Mouse (Mus musculus): Measurements from ENCODE around the gene Tamm41. TPM values are rescaled to one million over a fixed set of nuclear protein-coding genes. Genes with fewer than 3 reads are reported as not detected.
A peak's percentile ranks its signal among the peaks of the same experiment; 100 is the strongest.

Gene Tamm41
- polyA plus RNA-seq (2015; fragmentation: Nextera tagmentation; extraction: Ambion mirVana): 29.7 and 35.2 TPM in 2 replicates

DNA sequence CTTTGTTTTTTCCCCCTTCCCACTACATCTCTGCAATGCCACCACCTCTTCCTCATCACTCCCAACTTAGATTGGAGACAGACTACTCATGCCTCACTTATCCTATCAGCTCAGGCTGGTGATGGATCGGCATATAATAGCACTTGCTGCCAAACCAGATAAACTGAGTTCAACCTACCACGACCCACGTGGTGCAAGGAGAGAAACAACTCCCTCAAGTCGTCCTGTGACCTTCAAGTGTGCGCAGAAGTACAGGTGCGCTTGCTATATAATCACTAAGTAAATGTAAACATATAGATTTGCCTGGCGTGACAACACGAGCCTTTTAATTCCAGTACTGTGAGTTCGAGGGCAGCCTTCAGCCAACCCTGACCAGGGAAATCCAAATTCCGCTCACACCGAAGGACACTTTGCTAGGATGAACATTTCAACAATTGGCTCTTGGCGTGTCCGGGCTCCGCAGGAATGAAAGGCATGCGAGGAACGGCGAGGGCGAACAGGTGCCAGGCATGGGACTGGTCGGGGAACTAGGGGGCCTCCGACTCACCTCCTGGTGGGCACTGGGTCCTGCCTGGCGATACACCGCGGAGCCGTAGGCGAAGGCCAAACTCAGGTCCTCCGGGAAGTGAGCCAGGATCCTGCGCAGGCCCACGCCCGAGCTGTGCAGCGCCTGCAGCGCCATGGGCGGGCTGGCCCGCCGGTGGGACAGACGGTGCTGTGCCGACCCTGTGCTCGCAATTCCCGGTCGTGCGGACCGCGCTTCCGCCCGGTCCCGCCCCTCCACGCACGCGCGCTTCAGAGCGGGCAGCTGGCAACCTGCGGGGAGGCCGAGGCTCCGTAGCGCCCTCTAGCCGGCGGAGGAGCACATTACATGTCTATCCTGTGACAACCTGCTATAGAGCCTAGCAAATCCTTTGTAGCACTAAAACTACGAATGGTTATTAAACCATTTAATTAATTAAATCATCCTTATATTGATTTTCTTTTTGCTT, at the start of gene Tamm41:
Gene Tamm41 (minus strand): TSS at position 774 of the 992 bp plus-strand sequence.
- no peaks in the 10 kb centered on the region for H3K27me3 ChIP-seq
- H3K36me3 ChIP-seq: peaks cover 21% of the 10 kb centered on the region
- peaks cover 17% of the 10 kb centered on the region for H3K4me1 ChIP-seq (replicated peaks)
- H3K4me3 ChIP-seq: peak within 1 kb of the TSS; percentile 84
- peak within 1 kb of the TSS; percentile 86 for H3K4me2 ChIP-seq
- peak within 1 kb of the TSS; percentile 43; the same call in 1 of the 2 replicates for H3K27ac ChIP-seq
- no peaks in the 10 kb centered on the region for H3K9me3 ChIP-seq (replicated peaks)
- H3K9ac ChIP-seq: peak within 1 kb of the TSS; percentile 78
- WGBS: 1% methylated on average over 57 of the region's 57 CpGs
- ATAC-seq (replicated peaks; ENCODE audit: insufficient number of reproducible peaks, insufficient read depth, low FRiP score, low read depth): peak; percentile 88

DNA sequence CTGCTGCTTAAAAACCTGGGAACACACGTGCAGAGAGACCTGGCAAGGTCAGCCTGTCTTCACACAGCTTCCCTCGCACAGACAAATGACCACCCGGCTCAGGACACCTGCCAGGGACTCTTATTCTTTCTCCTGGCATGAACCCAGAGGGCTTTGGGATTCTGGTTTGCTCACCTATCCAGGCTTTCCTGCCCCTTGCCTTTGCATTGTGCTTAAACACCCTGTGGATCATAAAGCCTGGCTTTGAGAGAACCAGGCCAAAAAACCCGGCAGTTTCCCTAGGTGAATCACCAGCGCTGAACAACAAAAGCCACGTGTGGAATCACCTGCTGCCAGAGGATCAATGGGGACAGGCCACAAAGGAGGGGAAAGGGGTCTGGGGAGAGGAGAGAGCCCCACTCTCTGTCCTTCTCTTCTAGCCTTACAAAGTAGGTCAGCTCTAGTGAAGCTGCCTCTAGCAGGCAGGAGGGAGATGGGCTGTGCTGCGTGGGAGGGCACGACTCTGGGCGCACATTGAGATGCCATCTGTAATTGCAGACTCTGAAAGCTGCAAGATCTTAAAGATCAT, 47.7 kb upstream of the Tamm41 start:
- H3K4me2 ChIP-seq: no peak overlapping the region
- H3K27me3 ChIP-seq: no peaks in the 10 kb centered on the region
- no peaks in the 10 kb centered on the region for H3K9me3 ChIP-seq (replicated peaks)
- 51% methylated on average over 9 of the region's 9 CpGs for WGBS
- no peak overlapping the region for H3K9ac ChIP-seq
- H3K27ac ChIP-seq: no peak overlapping the region
- H3K4me1 ChIP-seq (replicated peaks): no peaks in the 10 kb centered on the region
- no peaks in the 10 kb centered on the region for H3K36me3 ChIP-seq
- no peak overlapping the region for H3K4me3 ChIP-seq
- no peak for ATAC-seq (replicated peaks; ENCODE audit: insufficient number of reproducible peaks, insufficient read depth, low FRiP score, low read depth)

- no peak overlapping the region for H3K4me3 ChIP-seq
- no peak overlapping the region for H3K4me2 ChIP-seq
- no peaks in the 10 kb centered on the region for H3K9me3 ChIP-seq (replicated peaks)
- no peak overlapping the region for H3K27ac ChIP-seq
- H3K4me1 ChIP-seq (replicated peaks): no peaks in the 10 kb centered on the region
- 47% methylated on average over 9 of the region's 9 CpGs for WGBS
- ATAC-seq (replicated peaks; ENCODE audit: insufficient number of reproducible peaks, insufficient read depth, low FRiP score, low read depth): no peak
- no peaks in the 10 kb centered on the region for H3K36me3 ChIP-seq
- no peaks in the 10 kb centered on the region for H3K27me3 ChIP-seq
- H3K9ac ChIP-seq: no peak overlapping the region
Observed at GRCm38 (mm10) chr6:115076781-115077575, 39.3 kb upstream of the Tamm41 start.

GRCm38 (mm10) chr6:115072024-115072423, 34.3 kb upstream of the Tamm41 start:
- ATAC-seq (replicated peaks; ENCODE audit: insufficient number of reproducible peaks, insufficient read depth, low FRiP score, low read depth): no peak
- Histone ChIP-seq H3K4me2 (no peak overlapping the region), H3K36me3 (no peaks in the 10 kb centered on the region), H3K4me1 (replicated peaks) (no peaks in the 10 kb centered on the region), H3K4me3 (no peak overlapping the region), H3K27me3 (no peaks in the 10 kb centered on the region), H3K9me3 (replicated peaks) (no peaks in the 10 kb centered on the region), H3K27ac (no peak overlapping the region), H3K9ac (no peak overlapping the region)
- WGBS: 67% methylated on average over 2 of the region's 2 CpGs

GRCm38 (mm10) chr6:115065411-115066241, 27.9 kb upstream of the Tamm41 start:
- H3K4me2 ChIP-seq: no peak overlapping the region
- no peak overlapping the region for H3K27ac ChIP-seq
- 38% methylated on average over 13 of the region's 13 CpGs for WGBS
- H3K9me3 ChIP-seq (replicated peaks): no peaks in the 10 kb centered on the region
- no peak overlapping the region for H3K4me3 ChIP-seq
- H3K9ac ChIP-seq: no peak overlapping the region
- ATAC-seq (replicated peaks; ENCODE audit: insufficient number of reproducible peaks, insufficient read depth, low FRiP score, low read depth): no peak
- H3K27me3 ChIP-seq: 0 out of 2 replicates have a peak, but pooled peaks cover 3% of the 10 kb centered on the region
- no peaks in the 10 kb centered on the region for H3K4me1 ChIP-seq (replicated peaks)
- no peaks in the 10 kb centered on the region for H3K36me3 ChIP-seq

DNA sequence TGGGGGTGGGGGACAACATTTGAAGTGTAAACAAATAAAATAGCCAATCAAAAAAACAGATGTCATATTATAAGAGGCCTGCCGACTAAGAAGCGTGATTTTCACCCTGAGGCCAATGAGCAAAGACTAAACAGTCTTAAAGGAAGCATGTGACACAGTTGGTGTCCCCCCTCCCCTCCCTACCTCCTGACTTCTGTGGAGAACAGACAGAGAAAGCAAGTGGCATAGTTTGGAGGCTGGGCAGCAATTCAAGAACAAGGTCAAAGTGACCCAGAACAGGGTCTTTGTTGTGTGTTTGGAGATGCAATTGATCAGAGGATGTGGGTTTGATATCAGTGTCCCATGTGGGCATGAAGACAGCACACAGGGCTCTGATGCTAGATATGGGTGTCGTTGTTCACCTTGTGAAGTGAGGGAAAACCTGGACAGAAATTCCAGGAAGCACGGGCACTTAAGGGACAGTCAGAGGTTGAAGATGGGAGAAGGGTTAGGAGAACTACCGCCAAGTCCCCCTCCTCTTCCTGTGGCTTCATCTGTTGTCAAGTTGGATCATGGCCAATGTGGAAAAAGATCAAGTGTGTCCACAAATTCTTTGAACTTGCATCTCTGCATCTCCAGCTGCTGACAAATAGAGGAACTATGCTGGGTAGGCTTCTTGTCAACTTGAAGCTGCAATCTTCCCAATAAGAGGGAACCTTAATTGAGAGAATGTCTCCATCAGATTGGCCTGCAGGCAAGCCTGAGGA, 25.1 kb upstream of the Tamm41 start:
- H3K4me1 ChIP-seq (replicated peaks): no peaks in the 10 kb centered on the region; the same call in 1 of the 2 replicates
- no peaks in the 10 kb centered on the region for H3K36me3 ChIP-seq
- no peak overlapping the region for H3K27ac ChIP-seq
- ATAC-seq (replicated peaks; ENCODE audit: insufficient number of reproducible peaks, insufficient read depth, low FRiP score, low read depth): no peak
- H3K4me3 ChIP-seq: no peak overlapping the region
- 0 out of 2 replicates have a peak, but pooled peaks cover 3% of the 10 kb centered on the region for H3K27me3 ChIP-seq
- H3K9ac ChIP-seq: no peak overlapping the region
- H3K9me3 ChIP-seq (replicated peaks): no peaks in the 10 kb centered on the region
- 67% methylated on average over 5 of the region's 5 CpGs for WGBS
- no peak overlapping the region for H3K4me2 ChIP-seq

- 33% methylated on average over 5 of the region's 5 CpGs for WGBS
- no peak overlapping the region for H3K4me2 ChIP-seq
- no peak overlapping the region for H3K27ac ChIP-seq
- no peak for ATAC-seq (replicated peaks; ENCODE audit: insufficient number of reproducible peaks, insufficient read depth, low FRiP score, low read depth)
- H3K9ac ChIP-seq: no peak overlapping the region
- H3K27me3 ChIP-seq: no peaks in the 10 kb centered on the region
- no peaks in the 10 kb centered on the region for H3K9me3 ChIP-seq (replicated peaks)
- H3K4me1 ChIP-seq (replicated peaks): no peaks in the 10 kb centered on the region; the same call in 1 of the 2 replicates
- H3K36me3 ChIP-seq: no peaks in the 10 kb centered on the region
- H3K4me3 ChIP-seq: no peak overlapping the region
Observed at GRCm38 (mm10) chr6:115059227-115059626, 21.6 kb upstream of the Tamm41 start.

GRCm38 (mm10) chr6:115056699-115057098, 19.0 kb upstream of the Tamm41 start:
- no peaks in the 10 kb centered on the region; the same call in 1 of the 2 replicates for H3K4me1 ChIP-seq (replicated peaks)
- H3K9me3 ChIP-seq (replicated peaks): no peaks in the 10 kb centered on the region
- WGBS: 19% methylated on average over 2 of the region's 2 CpGs
- no peak overlapping the region for H3K9ac ChIP-seq
- H3K36me3 ChIP-seq: no peaks in the 10 kb centered on the region
- H3K27ac ChIP-seq: no peak overlapping the region
- no peak overlapping the region for H3K4me3 ChIP-seq
- ATAC-seq (replicated peaks; ENCODE audit: insufficient number of reproducible peaks, insufficient read depth, low FRiP score, low read depth): no peak
- no peak overlapping the region for H3K4me2 ChIP-seq
- no peaks in the 10 kb centered on the region; the same call in 1 of the 2 replicates for H3K27me3 ChIP-seq

GRCm38 (mm10) chr6:115055440-115055839, 17.8 kb upstream of the Tamm41 start:
- no peak for ATAC-seq (replicated peaks; ENCODE audit: insufficient number of reproducible peaks, insufficient read depth, low FRiP score, low read depth)
- Histone ChIP-seq H3K36me3 (no peaks in the 10 kb centered on the region), H3K9me3 (replicated peaks) (no peaks in the 10 kb centered on the region), H3K27me3 (no peaks in the 10 kb centered on the region; the same call in 1 of the 2 replicates), H3K27ac (no peak overlapping the region), H3K4me2 (no peak overlapping the region), H3K9ac (no peak overlapping the region), H3K4me3 (no peak overlapping the region), H3K4me1 (replicated peaks) (no peaks in the 10 kb centered on the region; the same call in 1 of the 2 replicates)
- 79% methylated on average over 4 of the region's 4 CpGs for WGBS
